Mouse (Mus musculus) liver, postnatal 0 days (tissue): ENCODE measurements around the gene Hirip3. TPM values are rescaled to one million over a fixed set of nuclear protein-coding genes. Genes with fewer than 3 reads are reported as not detected.

Source experiments
- ATAC-seq: fragments of 200-750 bp; cut with Nextera tagmentation; 2 replicates; pipeline ENCODE4 v1.8.0; 2017; ENCODE audit warnings: mild to moderate bottlenecking, moderate library complexity
- DNase-seq: peaks from one replicate; pipeline ENCODE4 v3.0.0-alpha.2; 2016
- H3K27ac ChIP-seq: fragments of 300-500 bp; sonication (generic); 2 replicates; pipeline ENCODE4 v1.5.1; 2014; ENCODE audit warnings: antibody characterized with exemption, moderate library complexity, mild to moderate bottlenecking, low read depth
- H3K27me3 ChIP-seq: fragments of 300-500 bp; sonication (generic); 2 replicates; pipeline ENCODE4 v1.6.1; 2014; ENCODE audit warnings: low read length, control low read depth, mixed read lengths; ENCODE audit not compliant: insufficient read depth
- H3K36me3 ChIP-seq: fragments of 300-500 bp; sonication (generic); replicated peaks from 2 replicates; pipeline ENCODE4 v1.6.1; 2014; ENCODE audit warnings: mild to moderate bottlenecking, control low read depth, low read length, moderate library complexity, mixed read lengths; ENCODE audit not compliant: insufficient read depth
- H3K4me1 ChIP-seq: fragments of 300-500 bp; sonication (generic); 2 replicates; pipeline ENCODE4 v1.6.1; 2014; ENCODE audit warnings: antibody characterized with exemption, mild to moderate bottlenecking, control low read depth; ENCODE audit not compliant: insufficient read depth
- H3K4me2 ChIP-seq: fragments of 300-500 bp; sonication (generic); 2 replicates; pipeline ENCODE4 v1.6.1; 2014; ENCODE audit warnings: low read depth, mild to moderate bottlenecking, low read length, moderate library complexity, mixed read lengths
- H3K4me3 ChIP-seq: fragments of 300-500 bp; sonication (generic); 2 replicates; pipeline ENCODE4 v1.5.1; 2014; ENCODE audit warnings: low read depth, low read length
- H3K9ac ChIP-seq: fragments of 300-500 bp; sonication (generic); replicated peaks from 2 replicates; pipeline ENCODE4 v1.6.1; 2014; ENCODE audit warnings: mild to moderate bottlenecking, moderate library complexity
- H3K9me3 ChIP-seq: fragments of 300-500 bp; sonication (generic); 2 replicates; pipeline ENCODE4 v1.6.1; 2016; ENCODE audit warnings: mild to moderate bottlenecking, control low read depth, low read length, mixed read lengths
- CTCF ChIP-seq: sonication (generic); IDR thresholded peaks from 2 replicates; pipeline ENCODE4 v1.5.1; 2016; ENCODE audit warnings: antibody characterized with exemption, low read depth
- EP300 ChIP-seq: IDR thresholded peaks from 2 replicates; pipeline ENCODE4 v1.6.1; 2016; ENCODE audit warnings: antibody characterized with exemption, low read depth, mild to moderate bottlenecking
- WGBS: fragments of 180-500 bp; shearing (Covaris S2); extraction: QIAGEN DNeasy Blood & Tissue Kit; methylation state at CpG from one replicate; pipeline ENCODE4 v1.1.7; 2014; ENCODE audit not compliant: insufficient replicate concordance; 5-methylcytosine and 5-hydroxymethylcytosine counted together
- polyA plus RNA-seq: library from polyadenylated mRNA; unstranded; fragments of >200 nt; fragmentation: Nextera tagmentation; extraction: Ambion mirVana; gene quantifications from 2 replicates; pipeline ENCODE4 v1.2.1, GENCODE M21; 2015

The Hirip3 gene
- polyA plus RNA-seq, 1 experiment from 2014 or later: 7.2 TPM

- DNase-seq (no peak), ATAC-seq (no peak)
- H3K27me3 ChIP-seq: no peaks in the 10 kb centered on the region
- 93% methylated on average over 2 of the region's 2 CpGs for WGBS
- no peaks in the 10 kb centered on the region for H3K4me1 ChIP-seq
- no peaks in the 10 kb centered on the region for H3K9me3 ChIP-seq
- no peak for TF ChIP-seq EP300
- no peak for TF ChIP-seq CTCF
- no peak overlapping the region for H3K4me2 ChIP-seq
- H3K27ac ChIP-seq: no peak overlapping the region
- H3K36me3 ChIP-seq: peaks cover 86% of the 10 kb centered on the region
- no peak overlapping the region for H3K4me3 ChIP-seq
- H3K9ac ChIP-seq: no peak overlapping the region
Observed at GRCm38 (mm10) chr7:126870520-126870891, 8.7 kb downstream of the Hirip3 start.

GRCm38 (mm10) chr7:126877239-126877638 is 15.5 kb downstream of the Hirip3 start:
- peaks cover 5% of the 10 kb centered on the region for H3K4me1 ChIP-seq
- no peak for ATAC-seq
- H3K36me3 ChIP-seq: peaks cover 87% of the 10 kb centered on the region
- no peak overlapping the region for H3K4me3 ChIP-seq
- H3K9ac ChIP-seq: no peak overlapping the region
- H3K9me3 ChIP-seq: no peaks in the 10 kb centered on the region
- TF ChIP-seq EP300 (no peak), CTCF (no peak)
- WGBS: 92% methylated on average over 1 of the region's 1 CpGs
- H3K4me2 ChIP-seq: no peak overlapping the region
- no peak for DNase-seq
- no peaks in the 10 kb centered on the region for H3K27me3 ChIP-seq
- H3K27ac ChIP-seq: peak overlapping the region; percentile 44; the same call in 1 of the 2 replicates

- Histone ChIP-seq H3K36me3 (peaks cover 49% of the 10 kb centered on the region), H3K9me3 (no peaks in the 10 kb centered on the region), H3K4me1 (peaks cover 31% of the 10 kb centered on the region), H3K9ac (no peak overlapping the region; the same call in 1 of the 2 replicates), H3K27ac (peak overlapping the region; percentile 62; the same call in 1 of the 2 replicates), H3K4me2 (peak overlapping the region; percentile 100), H3K4me3 (no peak overlapping the region), H3K27me3 (no peaks in the 10 kb centered on the region)
- no peak; the same call in 1 of the 2 replicates for TF ChIP-seq EP300
- no peak for TF ChIP-seq CTCF
- ATAC-seq (no peak), DNase-seq (no peak)
- WGBS: 52% methylated on average over 6 of the region's 6 CpGs
Observed at GRCm38 (mm10) chr7:126881040-126881439, 19.3 kb downstream of the Hirip3 start.

- H3K36me3 ChIP-seq: peaks cover 34% of the 10 kb centered on the region
- no peak for ATAC-seq
- H3K27ac ChIP-seq: peak overlapping the region; percentile 88
- H3K4me1 ChIP-seq: peaks cover 31% of the 10 kb centered on the region
- TF ChIP-seq CTCF (no peak), EP300 (no peak)
- H3K9me3 ChIP-seq: no peaks in the 10 kb centered on the region
- peak; percentile 32 for DNase-seq
- peak overlapping the region; percentile 100 for H3K4me2 ChIP-seq
- WGBS: 2% methylated on average over 15 of the region's 15 CpGs
- peak overlapping the region; percentile 85 for H3K4me3 ChIP-seq
- peak overlapping the region; percentile 92 for H3K9ac ChIP-seq
- H3K27me3 ChIP-seq: no peaks in the 10 kb centered on the region
Observed at GRCm38 (mm10) chr7:126883731-126884181, 22.0 kb downstream of the Hirip3 start.

GRCm38 (mm10) chr7:126884286-126885164 is 22.8 kb downstream of the Hirip3 start, which contains the start of gene Taok2:
Taok2 (minus strand) TSS chr7:126884703.
- H3K27ac ChIP-seq: peak within 1 kb of the TSS; percentile 88
- no peaks in the 10 kb centered on the region for H3K9me3 ChIP-seq

GRCm38 (mm10) chr7:126887281-126887680 is 25.5 kb downstream of the Hirip3 start:
- Histone ChIP-seq H3K4me2 (no peak overlapping the region), H3K9me3 (no peaks in the 10 kb centered on the region), H3K4me3 (no peak overlapping the region), H3K36me3 (peaks cover 23% of the 10 kb centered on the region), H3K4me1 (peaks cover 26% of the 10 kb centered on the region), H3K27me3 (no peaks in the 10 kb centered on the region), H3K27ac (no peak overlapping the region), H3K9ac (no peak overlapping the region)
- ATAC-seq (no peak), DNase-seq (no peak)
- TF ChIP-seq CTCF (no peak), EP300 (no peak)
- 80% methylated on average over 5 of the region's 5 CpGs for WGBS

More at GRCm38 (mm10) chr7:126884286-126885164, 22.8 kb downstream of the Hirip3 start, which contains the start of gene Taok2:
- H3K36me3 ChIP-seq: peaks cover 26% of the 10 kb centered on the region
- H3K9ac ChIP-seq: peak within 1 kb of the TSS; percentile 92
- peak; percentile 92 for ATAC-seq
- DNase-seq: peak; percentile 97
- under 1% methylated on average over 56 of the region's 56 CpGs for WGBS
- peak within 1 kb of the TSS; percentile 100 for H3K4me2 ChIP-seq
- no peaks in the 10 kb centered on the region for H3K27me3 ChIP-seq
- peaks cover 31% of the 10 kb centered on the region for H3K4me1 ChIP-seq
- peak within 1 kb of the TSS; percentile 85 for H3K4me3 ChIP-seq
- TF ChIP-seq EP300 (0 out of 2 replicates have a peak, but pooled peaks have one; percentile 13), CTCF (peak; percentile 6; the same call in 1 of the 2 replicates)
